Mouse (Mus musculus): ENCODE results near the gene Helz.
"Not testable (repeated sequence)": the region's sequence is repeated elsewhere in the genome, so short reads cannot be mapped to it uniquely, and the experiment has no call there.

Helz gene

DNA sequence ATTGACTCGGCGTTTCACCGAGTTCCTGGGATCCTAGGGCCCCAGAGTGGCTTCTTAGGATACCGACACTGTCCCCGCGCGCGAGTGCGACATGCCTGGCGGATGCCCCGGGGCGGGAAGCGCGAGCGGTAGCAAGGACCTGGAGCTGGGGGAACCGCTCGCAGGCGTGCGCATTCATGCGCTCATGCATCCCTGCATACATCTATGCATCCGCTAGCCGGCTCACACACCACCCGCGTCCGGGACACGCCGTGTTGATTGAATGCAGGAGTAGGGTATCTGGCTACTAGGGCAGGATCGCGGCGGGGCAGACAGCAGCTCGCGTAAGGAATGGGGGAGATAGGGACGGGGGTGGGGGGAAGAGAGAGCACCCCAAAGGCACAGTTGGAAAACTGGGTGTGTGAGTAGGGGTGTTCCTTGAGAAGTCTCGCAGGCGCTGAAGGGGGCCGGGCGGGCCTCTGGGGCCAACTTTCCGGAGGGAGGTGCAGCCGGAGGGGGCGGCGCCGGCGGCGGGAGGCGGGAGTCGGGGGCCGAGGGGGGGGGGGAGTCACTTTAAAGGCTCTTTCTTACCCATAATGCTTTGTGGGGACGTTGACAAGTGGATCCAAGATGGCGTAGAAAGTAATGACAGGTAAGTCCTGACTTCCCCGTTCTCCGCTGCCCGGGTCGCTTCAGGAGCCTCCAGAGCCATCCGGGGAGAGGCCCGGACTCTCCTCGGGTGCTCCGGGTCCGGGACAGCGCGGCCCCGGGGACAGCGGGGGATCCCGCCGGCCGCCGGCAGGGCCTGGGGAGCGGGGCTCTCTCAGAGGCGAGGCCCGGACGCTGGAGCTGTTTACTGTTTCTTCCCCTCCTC lies at the start of gene Helz:
Helz (plus strand) TSS at position 580 of the 853 bp plus-strand sequence.
- DNase-seq (ENCODE audit: low read depth, low spot score), result peak; percentile 85

DNA sequence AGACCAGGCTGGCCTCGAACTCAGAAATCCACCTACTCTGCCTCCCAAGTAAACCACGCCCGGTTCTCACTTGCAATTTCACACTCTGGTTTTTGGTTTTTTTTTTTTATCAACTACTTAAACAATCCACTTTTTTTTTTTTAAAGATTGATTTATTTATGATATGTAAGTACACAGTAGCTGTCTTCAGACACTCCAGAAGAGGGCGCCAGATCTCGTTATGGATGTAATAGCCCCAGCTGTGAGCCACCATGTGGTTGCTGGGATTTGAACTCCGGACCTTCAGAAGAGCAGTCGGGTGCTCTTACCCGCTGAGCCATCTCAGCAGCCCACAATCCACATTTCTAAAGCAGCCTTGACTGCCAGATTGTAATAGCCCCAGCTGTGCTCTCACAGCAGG lies 44.9 kb upstream of the Helz start:
- no peak for DNase-seq (ENCODE audit: low read depth, low spot score)

DNA sequence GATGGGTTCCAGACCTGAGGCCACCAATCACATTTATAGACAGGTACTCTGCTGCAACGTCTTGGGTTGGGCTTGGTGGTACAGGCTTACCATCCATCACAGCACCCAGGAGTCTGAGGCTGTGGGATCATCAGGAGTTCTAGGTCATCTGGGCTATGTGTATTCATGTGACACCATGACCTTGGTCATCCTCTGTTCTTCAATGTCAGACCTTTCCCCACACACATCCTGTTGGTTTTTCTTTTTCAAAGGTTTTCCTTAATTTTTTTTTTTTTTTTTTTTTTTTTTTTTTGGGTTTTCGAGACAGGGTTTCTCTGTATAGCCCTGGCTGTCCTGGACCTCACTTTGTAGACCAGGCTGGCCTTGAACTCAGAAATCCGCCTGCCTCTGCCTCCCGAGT lies 43.4 kb upstream of the Helz start:
- DNase-seq (ENCODE audit: low read depth, low spot score), result not testable (repeated sequence)

DNA sequence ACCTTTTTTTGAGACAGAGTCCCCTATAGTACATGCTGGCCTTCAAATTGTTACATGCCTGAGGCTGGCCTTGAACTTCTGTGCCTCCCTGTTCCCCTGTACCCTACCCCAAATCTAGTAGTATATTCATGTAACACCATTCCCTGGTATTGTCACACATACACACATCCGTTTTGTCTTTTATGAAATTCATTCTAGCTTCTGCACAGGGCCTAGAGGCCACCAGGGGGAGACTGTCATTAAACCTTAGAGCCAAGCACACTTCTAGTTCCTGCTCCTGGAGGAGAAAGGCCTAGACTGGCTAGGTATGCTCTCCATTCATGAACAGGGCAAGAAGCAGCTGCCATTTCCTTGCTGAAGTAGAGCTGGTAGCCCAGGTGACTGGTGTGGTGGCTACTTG lies 41.5 kb upstream of the Helz start:
- DNase-seq (ENCODE audit: low read depth, low spot score), result peak; percentile 56

DNA sequence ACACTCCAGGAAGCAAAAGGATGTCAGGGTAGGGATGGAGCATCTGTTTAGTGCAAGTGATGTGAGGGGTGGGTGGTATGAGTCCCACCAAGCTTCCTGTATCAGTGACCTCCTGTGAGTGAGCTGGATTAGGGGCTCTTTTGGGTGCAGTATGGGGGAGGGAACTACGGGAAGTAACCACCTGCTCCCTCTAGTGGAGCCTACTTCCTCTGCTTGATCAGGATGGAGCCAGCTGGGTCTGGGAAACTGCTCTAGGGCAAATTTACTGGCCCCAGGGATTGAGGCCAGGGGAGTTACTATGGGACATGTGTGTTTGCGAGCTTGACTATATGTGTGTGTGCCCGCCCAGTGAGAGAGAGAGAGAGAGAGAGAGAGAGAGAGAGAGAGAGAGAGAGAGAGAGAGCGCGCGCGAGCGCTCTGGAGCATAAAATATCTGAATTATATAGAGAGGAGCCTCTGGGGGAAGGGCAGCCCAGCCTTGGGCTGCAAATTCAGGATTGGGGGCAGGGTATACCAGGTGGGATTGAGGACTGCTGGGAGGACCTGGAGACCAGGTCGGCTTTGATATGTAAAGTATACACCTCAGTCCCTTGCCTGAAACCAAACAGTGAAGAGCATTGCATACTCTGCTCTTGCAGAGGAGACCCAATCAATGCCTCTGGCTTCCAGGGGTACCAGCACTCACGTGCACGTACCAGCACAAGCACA lies 37.9 kb upstream of the Helz start:
- peak; percentile 32 for DNase-seq (ENCODE audit: low read depth, low spot score)

DNA sequence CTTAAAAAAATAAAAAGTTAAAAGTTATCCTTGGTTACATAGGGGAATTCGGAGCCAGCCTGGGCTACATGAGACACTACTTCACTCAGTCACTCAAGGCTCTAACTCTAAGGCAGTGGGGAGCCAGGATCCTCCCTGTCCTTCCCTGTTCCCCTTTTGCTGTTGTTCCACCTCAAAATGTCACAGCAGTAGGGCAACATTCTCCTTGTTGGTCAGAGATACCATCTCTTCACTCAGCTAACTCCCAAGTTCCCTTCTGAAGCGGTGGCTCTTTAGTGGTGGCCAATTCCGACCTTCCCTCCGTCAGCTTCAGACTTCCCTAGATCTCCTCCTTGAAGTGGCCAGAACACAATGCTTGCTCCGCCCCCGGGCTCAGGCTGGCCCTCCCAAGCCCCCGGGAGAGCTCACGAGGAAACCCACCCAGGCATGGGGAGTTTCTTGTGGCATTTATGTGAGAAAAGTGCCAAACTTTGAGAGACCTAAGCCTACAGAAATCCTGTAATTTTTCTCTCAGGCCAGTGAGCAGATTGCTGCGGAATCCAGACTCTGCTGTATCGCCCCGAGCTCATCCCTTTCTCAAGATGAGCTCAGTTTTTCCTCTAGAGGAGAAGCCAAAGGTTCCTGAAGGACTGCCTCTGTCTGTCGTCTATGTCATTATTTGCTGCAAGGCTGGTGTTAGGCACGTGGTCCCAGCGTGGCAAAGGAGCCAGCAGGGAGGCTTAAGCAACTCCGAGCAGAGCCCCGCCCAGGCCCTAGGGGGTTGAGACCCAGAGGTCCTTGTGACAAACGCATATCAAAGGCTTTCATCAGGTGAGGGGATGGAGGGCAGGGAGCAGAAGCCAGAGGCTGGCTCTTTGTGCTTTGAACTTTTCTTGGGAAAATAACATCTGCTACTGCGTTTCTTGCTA lies 37.1 kb upstream of the Helz start:
- DNase-seq (ENCODE audit: low read depth, low spot score), result peak; percentile 18

DNA sequence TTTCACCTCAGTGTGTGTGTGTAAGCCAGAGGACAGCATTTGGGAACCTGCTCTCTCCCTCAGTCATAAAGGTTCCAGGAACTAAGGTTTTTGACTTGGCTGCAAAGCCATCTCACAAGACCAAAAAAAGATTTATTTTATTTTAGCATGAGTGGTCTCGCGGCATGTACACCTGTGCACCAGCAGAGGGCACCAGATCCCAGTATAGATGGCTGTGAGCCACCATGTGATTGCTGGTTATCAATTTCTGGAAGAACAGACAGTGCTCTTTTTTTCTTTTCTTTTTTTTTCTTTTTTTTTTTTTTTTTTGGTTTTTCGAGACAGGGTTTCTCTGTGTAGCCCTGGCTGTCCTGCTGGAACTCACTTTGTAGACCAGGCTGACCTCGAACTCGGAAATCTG lies 35.8 kb upstream of the Helz start:
- DNase-seq (ENCODE audit: low read depth, low spot score), result peak; percentile 80

DNA sequence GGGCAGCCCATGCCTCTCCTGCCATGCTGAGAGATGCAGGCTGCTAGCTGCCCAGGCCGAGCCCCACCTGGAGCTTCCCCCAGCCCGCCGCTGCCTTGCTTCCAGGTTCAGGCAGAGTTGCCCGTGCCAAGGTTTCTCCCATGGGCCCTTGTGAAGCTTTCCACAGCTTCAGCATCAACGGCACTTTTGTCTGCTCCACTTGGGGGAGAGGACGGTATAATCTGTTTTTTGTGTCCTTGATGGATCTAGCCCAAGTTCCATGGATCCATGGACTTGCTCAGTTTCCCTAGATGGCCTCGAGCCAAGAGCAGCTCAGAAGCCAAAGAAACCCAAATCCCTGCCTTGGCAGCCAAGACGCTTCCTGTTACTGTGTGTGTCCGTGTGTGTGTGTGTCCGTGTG lies 34.7 kb upstream of the Helz start:
- DNase-seq (ENCODE audit: low read depth, low spot score), result no peak

DNA sequence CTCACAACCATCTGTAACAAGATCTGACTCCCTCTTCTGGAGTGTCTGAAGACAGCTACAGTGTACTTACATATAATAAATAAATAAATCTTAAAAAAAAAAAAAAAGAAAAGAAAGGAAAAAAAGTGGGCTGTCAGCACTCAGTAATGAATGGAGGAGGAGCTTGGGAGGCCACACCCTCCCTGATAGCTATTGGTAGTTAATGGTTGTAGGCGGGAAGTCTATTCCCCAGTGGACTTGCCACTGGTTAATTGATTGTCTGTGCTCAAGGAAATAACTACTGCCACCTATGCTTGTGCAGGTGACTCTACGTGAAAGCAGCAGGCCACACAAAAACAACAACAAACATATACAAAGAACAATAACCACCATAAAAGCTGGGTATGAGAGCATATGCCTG lies 31.3 kb upstream of the Helz start:
- DNase-seq (ENCODE audit: low read depth, low spot score), result no peak

DNA sequence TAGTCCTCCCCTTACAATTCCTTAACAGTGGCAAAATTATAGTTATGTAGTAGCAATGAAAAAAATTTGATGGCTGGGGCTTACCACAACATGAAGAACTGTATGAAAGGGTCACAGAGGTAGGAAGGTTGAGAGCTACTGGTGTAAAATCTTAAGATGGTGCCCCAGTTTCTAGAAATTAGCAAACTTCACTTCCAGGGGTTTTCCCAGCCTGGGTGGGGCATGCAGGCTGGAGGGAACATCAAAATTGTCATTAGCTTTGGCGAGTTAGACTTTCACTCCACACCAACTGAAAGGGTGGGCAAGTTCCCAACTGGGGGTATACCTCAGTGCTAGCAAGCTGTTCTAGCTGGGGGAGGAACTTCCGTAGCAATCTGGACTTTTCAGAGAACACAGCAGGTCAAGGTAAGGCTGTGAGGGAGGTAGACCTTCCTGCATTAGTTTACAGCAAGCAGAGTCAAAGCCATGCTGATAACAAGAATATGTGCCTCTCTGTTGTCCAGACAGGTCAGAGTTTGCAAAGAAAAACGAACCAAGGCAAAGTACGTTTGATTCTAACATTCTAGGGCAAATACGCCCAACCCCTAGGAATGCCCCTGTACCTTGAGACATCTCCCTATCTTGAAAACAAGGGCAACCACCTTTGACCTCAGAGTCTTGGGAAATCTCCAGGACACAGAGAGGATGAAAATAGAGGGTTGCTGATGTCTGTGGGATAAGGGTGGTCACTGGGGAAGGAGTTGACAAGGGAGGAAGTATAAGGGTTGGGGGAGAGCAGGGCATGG lies 28.9 kb upstream of the Helz start:
- DNase-seq (ENCODE audit: low read depth, low spot score), result no peak

DNA sequence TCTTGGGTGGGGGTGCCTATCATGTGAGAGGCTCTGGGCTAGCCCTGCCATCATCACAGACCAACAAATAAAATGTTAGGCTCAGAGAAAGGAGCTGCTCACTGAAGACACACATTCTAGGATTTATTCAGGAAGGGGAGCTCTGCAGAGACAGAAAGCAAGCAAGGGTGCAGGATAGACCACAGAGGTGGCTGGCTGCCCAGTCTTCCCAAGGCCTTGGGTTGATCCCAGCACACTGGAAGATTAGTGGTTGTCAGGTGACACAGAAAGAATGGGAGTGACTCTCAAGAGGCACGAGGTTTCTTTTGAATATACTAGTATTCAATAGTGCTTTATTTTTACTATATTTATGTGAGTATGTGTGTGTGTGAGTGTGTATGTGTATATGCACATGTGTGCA lies 26.6 kb upstream of the Helz start:
- no peak for DNase-seq (ENCODE audit: low read depth, low spot score)

DNA sequence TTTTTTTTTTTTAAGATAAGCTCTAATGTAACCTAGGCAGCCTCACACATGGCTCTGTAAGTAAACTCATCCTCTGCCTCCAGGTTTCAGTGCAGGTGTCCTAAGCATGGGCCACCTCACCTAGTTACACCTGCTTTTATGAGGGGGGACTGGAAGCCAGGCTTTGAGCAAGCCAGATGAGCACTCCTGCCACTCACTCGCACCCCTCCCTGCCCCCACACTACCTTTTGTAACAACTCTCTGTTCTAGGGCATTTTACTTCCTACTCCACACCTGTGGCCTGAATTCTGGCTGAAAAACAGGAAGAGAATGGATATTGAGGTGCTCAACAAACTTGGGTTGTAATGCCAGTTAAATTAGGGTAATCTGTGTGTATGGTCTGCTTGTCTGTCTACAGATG lies 22.8 kb upstream of the Helz start:
- DNase-seq (ENCODE audit: low read depth, low spot score), result no peak

DNA sequence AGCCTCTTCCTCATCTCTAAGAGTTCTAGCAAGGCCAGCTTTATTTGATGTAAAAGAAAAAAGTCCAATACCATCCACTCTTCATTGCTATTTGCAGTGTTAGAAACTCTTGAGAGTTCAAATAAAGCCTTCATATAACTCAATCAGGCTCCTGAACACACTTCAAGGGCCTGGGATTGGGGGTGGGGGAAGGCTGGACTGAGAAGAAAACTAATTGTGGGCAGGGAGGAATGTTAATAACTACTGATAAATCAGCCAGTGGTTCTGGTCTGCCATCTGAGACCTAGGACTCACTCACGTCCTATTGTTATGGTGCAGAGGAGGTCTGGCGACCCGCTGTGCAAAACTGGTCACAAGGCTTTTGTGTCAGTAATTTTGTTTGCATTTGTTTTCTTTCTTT lies 20.1 kb upstream of the Helz start:
- DNase-seq (ENCODE audit: low read depth, low spot score), result no peak

DNA sequence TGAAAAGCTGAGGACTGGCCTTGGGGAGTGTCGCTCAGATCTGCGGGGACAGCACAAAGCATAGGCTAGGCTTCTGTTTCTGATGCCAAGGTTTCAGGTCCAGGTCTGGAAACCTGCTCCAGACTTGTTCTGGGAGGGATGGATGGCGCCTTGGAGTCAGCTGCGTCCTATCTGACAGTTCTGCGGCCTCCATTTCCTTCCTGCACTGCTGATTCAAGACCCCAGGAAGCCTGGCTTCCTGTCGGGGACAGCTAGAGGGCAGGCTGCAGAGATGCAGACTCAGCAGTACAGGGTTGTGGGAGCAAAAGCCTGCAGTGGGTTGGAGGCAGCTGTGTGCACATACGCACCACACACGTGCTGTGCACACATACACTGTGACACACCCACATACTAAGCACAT lies 18.4 kb upstream of the Helz start:
- no peak for DNase-seq (ENCODE audit: low read depth, low spot score)

DNA sequence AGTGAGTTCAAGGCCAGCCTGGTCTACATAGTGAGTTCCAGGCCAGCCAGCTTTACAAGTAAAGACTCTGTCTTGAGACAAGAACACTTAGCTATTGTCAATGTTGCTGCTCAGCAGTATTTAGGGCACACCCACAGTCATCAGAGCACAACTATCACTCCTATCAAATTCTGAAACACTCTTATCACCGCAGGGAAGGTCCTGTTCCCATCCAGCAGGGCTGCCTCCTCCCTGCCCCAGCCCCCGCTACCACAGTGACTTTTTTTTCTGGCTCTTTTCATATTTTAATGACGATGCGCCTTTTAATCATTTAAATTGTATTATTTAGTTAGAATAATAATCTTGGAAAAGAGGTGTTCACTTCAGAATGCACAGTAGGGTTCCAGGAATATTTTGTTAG lies 16.3 kb upstream of the Helz start:
- DNase-seq (ENCODE audit: low read depth, low spot score), result no peak

DNA sequence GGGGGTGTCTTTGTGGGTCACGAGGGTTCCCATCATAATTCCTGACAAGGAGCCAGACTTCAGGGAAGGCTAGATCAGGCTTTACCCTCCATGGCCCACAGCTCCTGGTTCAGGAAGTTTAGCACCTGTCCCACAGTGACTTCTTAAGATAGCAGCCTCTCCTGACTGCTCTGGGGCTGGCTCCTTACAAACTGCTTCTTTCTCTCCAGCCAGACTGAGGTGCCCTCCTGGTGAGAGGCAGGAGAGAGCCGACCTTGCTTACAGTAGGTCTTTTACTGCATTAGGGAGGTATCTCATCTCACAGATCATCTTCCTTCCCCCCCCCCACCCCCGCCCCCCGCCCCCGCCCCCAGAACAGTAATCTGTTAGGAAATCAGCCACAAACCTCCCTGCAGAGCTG lies 15.5 kb upstream of the Helz start:
- no peak for DNase-seq (ENCODE audit: low read depth, low spot score)

DNA sequence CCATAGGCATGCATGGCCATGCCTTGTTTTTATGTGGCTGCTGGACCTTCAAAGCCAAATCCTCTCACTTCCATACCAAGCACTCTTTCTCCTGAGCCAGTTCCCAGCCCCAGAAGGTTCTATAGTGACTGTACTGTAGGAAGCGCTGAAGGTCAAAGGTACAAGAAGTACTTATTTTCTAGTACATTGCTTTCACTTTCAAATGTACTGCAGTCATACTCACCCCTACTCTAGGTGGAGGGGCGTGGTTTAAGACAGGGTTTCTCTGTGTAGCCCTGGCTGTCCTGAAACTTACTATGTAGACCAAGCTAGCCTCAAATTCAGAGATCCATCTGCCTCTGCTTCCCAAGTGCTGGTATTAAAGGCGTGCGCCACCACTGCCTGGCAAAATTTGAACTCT lies 8.7 kb upstream of the Helz start:
- DNase-seq (ENCODE audit: low read depth, low spot score), result peak; percentile 22

DNA sequence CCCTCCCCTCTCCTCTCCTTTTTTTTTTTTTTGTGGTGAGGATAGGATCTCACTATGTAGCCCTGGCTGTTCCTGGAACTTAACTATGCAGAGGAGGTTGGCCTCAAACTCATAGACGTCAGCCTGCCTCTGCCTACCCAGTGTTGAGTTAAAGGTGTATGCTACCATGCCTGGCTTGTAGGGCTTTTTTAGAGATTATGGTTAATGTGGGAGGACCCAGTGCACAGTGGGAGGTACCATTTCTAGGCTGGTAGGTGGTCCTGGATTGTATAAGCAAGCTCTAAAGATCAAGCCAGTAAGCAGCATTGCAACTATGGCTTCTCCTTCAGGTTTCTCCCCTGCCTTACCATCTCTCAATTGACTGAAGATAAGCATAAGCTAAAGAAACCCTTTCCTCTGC lies 7.4 kb upstream of the Helz start:
- no peak for DNase-seq (ENCODE audit: low read depth, low spot score)

DNA sequence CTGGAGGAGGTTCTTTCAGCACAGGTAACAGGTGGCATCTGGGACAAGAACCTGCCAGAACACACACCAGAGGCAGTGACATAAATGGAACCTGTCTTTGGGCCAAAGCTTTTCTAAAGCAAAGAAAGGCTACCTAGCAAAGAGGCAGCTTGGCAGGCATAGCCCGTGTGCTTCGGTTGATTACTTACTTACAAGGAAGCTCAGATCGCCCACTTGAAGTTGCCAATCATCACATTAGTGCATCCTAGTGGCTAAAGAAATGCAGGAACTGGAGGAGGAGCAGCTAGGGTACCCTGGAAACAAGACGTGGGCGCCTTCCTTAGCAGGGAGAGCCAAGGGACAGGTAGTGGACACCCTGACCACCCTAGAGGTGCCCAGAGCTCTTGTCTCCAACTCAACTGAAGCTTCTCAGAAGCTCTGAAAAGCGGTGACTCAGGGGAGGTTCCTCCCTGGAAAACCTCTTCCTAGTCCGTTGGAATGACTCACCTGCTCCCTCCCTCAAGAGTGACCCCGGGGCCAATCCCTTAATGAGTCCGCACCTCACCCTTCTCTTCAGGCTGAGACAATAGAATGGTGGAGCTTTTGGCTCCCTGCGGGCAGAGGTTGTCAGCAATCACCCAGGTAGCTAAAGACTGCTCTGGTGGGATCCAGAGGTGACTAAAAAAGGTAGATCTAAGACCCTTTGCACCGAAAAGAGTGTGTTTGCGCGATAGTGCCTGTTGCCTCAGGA lies 1.8 kb upstream of the Helz start:
- peak; percentile 50 for DNase-seq (ENCODE audit: low read depth, low spot score)

DNA sequence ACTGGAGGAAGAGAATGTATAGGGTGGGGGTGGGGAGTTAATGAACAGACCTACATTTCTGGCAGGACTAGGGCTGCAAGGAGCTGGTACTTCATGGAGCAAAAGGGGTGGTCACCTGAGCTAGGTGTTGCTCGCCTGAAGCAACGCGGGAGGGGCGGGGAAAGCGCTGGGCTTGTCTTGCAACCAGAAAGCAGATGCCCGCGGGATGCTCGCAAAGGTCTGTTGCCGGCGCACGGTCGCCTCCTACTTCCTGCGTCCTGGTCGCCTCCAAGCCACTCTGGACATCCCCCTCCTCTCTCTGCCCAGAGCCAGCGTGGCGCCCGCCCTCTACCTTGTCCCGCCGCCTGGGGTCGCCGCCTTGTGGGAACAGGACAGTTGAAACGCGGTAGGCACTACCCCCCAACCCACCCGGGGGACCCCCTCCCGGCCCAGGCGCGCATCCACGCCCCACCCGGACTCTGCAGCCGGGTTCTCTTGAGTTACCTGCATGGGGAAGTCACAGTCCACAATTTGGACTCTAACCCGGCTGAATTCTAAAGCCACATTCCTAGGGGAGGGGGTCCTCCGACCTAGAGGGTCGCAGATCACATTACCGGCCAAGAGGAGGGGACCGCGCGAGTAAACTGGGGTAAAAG lies 946 bp upstream of the Helz start:
- DNase-seq (ENCODE audit: low read depth, low spot score), result peak; percentile 13

Data from 3T3-L1 (cell line).